Mouse (Mus musculus) MEL (cell line): ENCODE data around the gene 4921539E11Rik. TPM values are rescaled to one million over a fixed set of nuclear protein-coding genes. Genes with fewer than 3 reads are reported as not detected.

Source experiments
- DNase-seq: peaks from one replicate; pipeline ENCODE4 v3.0.0; 2011; ENCODE audit warnings: low read depth, low spot score
- H3K27ac ChIP-seq: 2 replicates; pipeline ENCODE4 v1.5.1; 2012; ENCODE audit warnings: low read depth, mild to moderate bottlenecking, control low read depth, low read length, moderate library complexity; ENCODE audit not compliant: control insufficient read depth
- H3K27me3 ChIP-seq, 2 experiments: fragments of 150-350 bp in 1 of 2; sonication (generic) in 1 of 2; 2 replicates each; pipeline ENCODE4 v1.6.1; 2012; ENCODE audit warnings: low read length in 2 of 2, mild to moderate bottlenecking in 2 of 2, improper control_type of control experiment in 1 of 2, moderate library complexity in 1 of 2; ENCODE audit not compliant: insufficient read depth in 2 of 2, control insufficient read depth in 1 of 2
- H3K36me3 ChIP-seq, 2 experiments: 2 replicates each; pipeline ENCODE4 v1.6.1; 2012 to 2014; ENCODE audit warnings: low read length in 2 of 2, improper control_type of control experiment in 1 of 2, inconsistent platforms in 1 of 2, mild to moderate bottlenecking in 1 of 2; ENCODE audit not compliant: insufficient read depth in 2 of 2, control insufficient read depth in 1 of 2
- H3K4me1 ChIP-seq, 2 experiments: fragments of 150-350 bp in 1 of 2; sonication (generic) in 1 of 2; 2 replicates each; pipeline ENCODE4 v1.6.1; 2012; ENCODE audit warnings: low read length in 2 of 2, improper control_type of control experiment in 1 of 2, mild to moderate bottlenecking in 1 of 2; ENCODE audit not compliant: insufficient read depth in 2 of 2, control insufficient read depth in 1 of 2
- H3K4me3 ChIP-seq, 2 experiments: fragments of 150-350 bp in 1 of 2; sonication (generic) in 1 of 2; 2 replicates each; pipeline ENCODE4 v1.5.1; 2012; ENCODE audit warnings: low read depth in 2 of 2, low read length in 2 of 2, mild to moderate bottlenecking in 2 of 2, moderate library complexity in 2 of 2, control low read depth in 1 of 2, improper control_type of control experiment in 1 of 2; ENCODE audit not compliant: control insufficient read depth in 1 of 2, insufficient read depth in 1 of 2
- H3K79me2 ChIP-seq: 2 replicates; pipeline ENCODE4 v1.6.1; 2012; ENCODE audit warnings: mild to moderate bottlenecking, low read length, moderate library complexity; ENCODE audit not compliant: control insufficient read depth, poor library complexity, insufficient read depth
- H3K9ac ChIP-seq: 2 replicates; pipeline ENCODE4 v1.6.1; 2012; ENCODE audit warnings: low read depth, mild to moderate bottlenecking, control low read depth, low read length, moderate library complexity; ENCODE audit not compliant: control insufficient read depth, poor library complexity, severe bottlenecking
- H3K9me3 ChIP-seq: fragments of 150-350 bp; sonication (generic); replicated peaks from 2 replicates; pipeline ENCODE4 v1.6.1; 2012; ENCODE audit warnings: mild to moderate bottlenecking, low read length, improper control_type of control experiment, moderate library complexity; ENCODE audit not compliant: insufficient read depth
- CHD2 ChIP-seq: IDR thresholded peaks from 2 replicates; pipeline ENCODE4 v1.6.1; 2011; ENCODE audit warnings: low read length, improper control_type of control experiment
- CTCF ChIP-seq, 3 experiments: IDR thresholded peaks in 2 of 3; conservative IDR thresholded peaks in 1 of 3; 2 replicates each; pipeline ENCODE4 v1.5.1; 2011 to 2012; ENCODE audit warnings: low read length in 3 of 3, low read depth in 2 of 3, mild to moderate bottlenecking in 2 of 3, improper control_type of control experiment in 1 of 3, inconsistent platforms in 1 of 3, mixed read lengths in 1 of 3, moderate library complexity in 1 of 3; ENCODE audit not compliant: control insufficient read depth in 1 of 3, insufficient read depth in 1 of 3, poor library complexity in 1 of 3, severe bottlenecking in 1 of 3
- E2F4 ChIP-seq: IDR thresholded peaks from 2 replicates; pipeline ENCODE4 v1.6.1; 2011; ENCODE audit warnings: low read depth, low read length, improper control_type of control experiment, borderline replicate concordance
- ELF1 ChIP-seq: IDR thresholded peaks from 2 replicates; pipeline ENCODE4 v1.6.1; 2014; ENCODE audit warnings: low read depth, mild to moderate bottlenecking, inconsistent platforms, low read length, improper control_type of control experiment, moderate library complexity
- EP300 ChIP-seq, 2 experiments: IDR thresholded peaks; 2 replicates each; pipeline ENCODE4 v1.6.1; 2011; ENCODE audit warnings: improper control_type of control experiment in 2 of 2, low read length in 2 of 2, low read depth in 1 of 2, mild to moderate bottlenecking in 1 of 2
- GABPA ChIP-seq: IDR thresholded peaks from 2 replicates; pipeline ENCODE4 v1.6.1; 2012; ENCODE audit warnings: low read depth, mild to moderate bottlenecking, inconsistent platforms, low read length, improper control_type of control experiment, moderate library complexity
- GATA1 ChIP-seq: IDR thresholded peaks from 2 replicates; pipeline ENCODE4 v1.6.1; 2011; ENCODE audit warnings: low read depth, low read length, improper control_type of control experiment
- HCFC1 ChIP-seq: IDR thresholded peaks from 2 replicates; pipeline ENCODE4 v1.6.1; 2012; ENCODE audit warnings: low read depth, mild to moderate bottlenecking, inconsistent platforms, low read length, improper control_type of control experiment, moderate library complexity
- MAFK ChIP-seq: IDR thresholded peaks from 2 replicates; pipeline ENCODE4 v1.6.1; 2011; ENCODE audit warnings: low read depth, mild to moderate bottlenecking, low read length, improper control_type of control experiment, borderline replicate concordance
- MAX ChIP-seq: IDR thresholded peaks from 2 replicates; pipeline ENCODE4 v1.6.1; 2011; ENCODE audit warnings: low read length, improper control_type of control experiment
- MAZ ChIP-seq: IDR thresholded peaks from 2 replicates; pipeline ENCODE4 v1.6.1; 2012; ENCODE audit warnings: low read depth, mild to moderate bottlenecking, inconsistent platforms, low read length, improper control_type of control experiment
- NELFE ChIP-seq: IDR thresholded peaks from 2 replicates; pipeline ENCODE4 v1.6.1; 2011; ENCODE audit warnings: low read depth, low read length, improper control_type of control experiment
- NRF1 ChIP-seq: IDR thresholded peaks from 2 replicates; pipeline ENCODE4 v1.6.1; 2014; ENCODE audit warnings: low read depth, mild to moderate bottlenecking, inconsistent platforms, low read length, improper control_type of control experiment, moderate library complexity; ENCODE audit not compliant: poor library complexity, insufficient read depth, severe bottlenecking
- POLR2AphosphoS5 ChIP-seq: IDR thresholded peaks from 2 replicates; pipeline ENCODE4 v1.6.1; 2012; ENCODE audit warnings: low read depth, borderline replicate concordance, mild to moderate bottlenecking, inconsistent platforms, low read length, moderate library complexity, mixed read lengths
- RAD21 ChIP-seq: IDR thresholded peaks from 2 replicates; pipeline ENCODE4 v1.6.1; 2011; ENCODE audit warnings: mild to moderate bottlenecking, low read depth, low read length, improper control_type of control experiment
- RCOR1 ChIP-seq: IDR thresholded peaks from 2 replicates; pipeline ENCODE4 v1.6.1; 2012; ENCODE audit warnings: low read depth, mild to moderate bottlenecking, inconsistent platforms, low read length, improper control_type of control experiment
- SMC3 ChIP-seq: IDR thresholded peaks from 2 replicates; pipeline ENCODE4 v1.6.1; 2011; ENCODE audit warnings: low read depth, low read length, improper control_type of control experiment
- TAL1 ChIP-seq: IDR thresholded peaks from 2 replicates; pipeline ENCODE4 v1.6.1; 2012; ENCODE audit warnings: mild to moderate bottlenecking, inconsistent platforms, low read length, moderate library complexity, mixed read lengths
- TBP ChIP-seq: IDR thresholded peaks from 2 replicates; pipeline ENCODE4 v1.8.0; 2011; ENCODE audit warnings: low read depth, low read length, improper control_type of control experiment
- TCF12 ChIP-seq: IDR thresholded peaks from 2 replicates; pipeline ENCODE4 v1.6.1; 2014; ENCODE audit warnings: low read depth, mild to moderate bottlenecking, inconsistent platforms, low read length, improper control_type of control experiment, moderate library complexity
- UBTF ChIP-seq: IDR thresholded peaks from 2 replicates; pipeline ENCODE4 v1.6.1; 2012; ENCODE audit warnings: low read depth, mild to moderate bottlenecking, inconsistent platforms, low read length, improper control_type of control experiment, moderate library complexity, borderline replicate concordance; ENCODE audit not compliant: insufficient read depth
- ZKSCAN1 ChIP-seq: IDR thresholded peaks from 2 replicates; pipeline ENCODE4 v1.6.1; 2012; ENCODE audit warnings: low read depth, mild to moderate bottlenecking, inconsistent platforms, low read length, improper control_type of control experiment, moderate library complexity
- ZMIZ1 ChIP-seq: IDR thresholded peaks from 2 replicates; pipeline ENCODE4 v1.6.1; 2012; ENCODE audit warnings: low read depth, mild to moderate bottlenecking, inconsistent platforms, low read length, improper control_type of control experiment, moderate library complexity
- polyA plus RNA-seq, 2 experiments: library from polyadenylated mRNA; stranded (reverse) in 1 of 2; unstranded in 1 of 2; fragments of >175 nt in 1 of 2; fragments of >200 nt in 1 of 2; gene quantifications; 2 replicates each; pipeline versions ENCODE4 v1.2.1 to v1.2.4; 2012; ENCODE audit warnings: low replicate concordance in 2 of 2, low read depth in 1 of 2; ENCODE audit not compliant: insufficient read length in 2 of 2, insufficient read depth in 1 of 2, missing spikeins in 1 of 2
- total RNA-seq: library from RNA; depleted of rRNA; stranded (reverse); fragments of 300-350 nt; gene quantifications from 2 replicates; pipeline ENCODE4 v1.2.3, GENCODE M21; 2012

The 4921539E11Rik gene
- total and polyA plus RNA-seq, 3 experiments = not detected

DNA sequence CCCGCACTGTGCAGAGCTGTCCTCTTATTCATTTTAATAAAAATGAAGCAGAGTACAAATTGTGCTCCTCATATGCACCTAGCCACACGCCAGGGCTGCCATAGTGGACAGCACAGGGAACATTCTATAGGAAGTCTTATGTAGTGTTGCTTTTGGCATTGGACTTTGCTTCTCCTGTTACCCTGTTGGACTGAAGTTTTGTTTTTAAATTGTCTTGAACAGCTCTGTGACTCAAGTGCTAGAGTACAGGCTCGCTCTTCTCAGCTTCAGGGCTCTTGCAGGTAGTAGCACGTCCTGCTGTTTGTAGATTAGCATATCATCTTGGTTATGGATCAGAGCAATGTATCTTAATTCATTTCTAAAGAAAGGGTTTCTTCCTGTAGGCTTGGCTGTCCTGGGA, 25.2 kb upstream of the 4921539E11Rik start:
- Histone ChIP-seq H3K36me3 (peaks cover 0 to 6% of the 10 kb centered on the region in 2 experiments; a peak in 1 of 4 replicates), H3K79me2 (no peaks in the 10 kb centered on the region; the same call in 1 of the 2 replicates)
- DNase-seq = no peak

DNA sequence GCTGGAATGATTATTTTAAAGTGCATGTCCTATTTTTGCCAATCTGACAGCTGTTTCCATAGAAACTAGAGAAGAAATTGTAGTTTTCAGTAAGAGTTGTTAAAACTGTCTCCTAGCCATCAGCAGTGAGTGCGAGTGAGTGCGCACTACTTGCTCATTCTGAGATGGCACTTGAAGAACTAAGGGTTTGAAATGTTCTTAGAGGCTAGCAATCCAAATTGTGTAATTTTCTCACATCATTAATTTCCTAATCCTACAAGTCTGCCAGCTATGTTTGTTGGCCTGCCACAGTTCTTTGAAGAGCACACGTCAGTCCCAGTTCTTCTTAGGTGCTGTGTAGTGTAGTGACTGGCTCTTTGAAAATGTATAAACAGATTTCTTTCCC, 23.9 kb upstream of the 4921539E11Rik start:
- Histone ChIP-seq H3K27me3 (no peaks in the 10 kb centered on the region), H3K79me2 (no peaks in the 10 kb centered on the region; the same call in 1 of the 2 replicates), H3K4me3 (peak overlapping the region; percentile 66 to 89), H3K27ac (no peak overlapping the region), H3K4me1 (peaks cover 0 to 10% of the 10 kb centered on the region in 2 experiments; a peak in 2 of 4 replicates), H3K9me3 (no peaks in the 10 kb centered on the region), H3K9ac (peak overlapping the region; percentile 72), H3K36me3 (peaks cover 0 to 6% of the 10 kb centered on the region in 2 experiments; a peak in 1 of 4 replicates)
- TF ChIP-seq EP300 (IDR thresholded peaks at IDR 0.05; ENCODE audit: low read depth in 1 of 2, low read length in 2 of 2) (no peak), POLR2AphosphoS5 (no peak), TBP (no peak), RCOR1 (no peak), HCFC1 (no peak), GABPA (no peak), ELF1 (no peak), E2F4 (no peak), NELFE (no peak), MAX (no peak), RAD21 (no peak), CTCF (IDR thresholded peaks at IDR 0.05 in 2 of 3, conservative IDR thresholded peaks at IDR 0.05 in 1 of 3; ENCODE audit: control insufficient read depth in 1 of 3, insufficient read depth in 1 of 3, low read depth in 2 of 3, low read length in 3 of 3, poor library complexity in 1 of 3, severe bottlenecking in 1 of 3) (no peak), ZKSCAN1 (no peak), UBTF (no peak), MAZ (no peak), MAFK (no peak), CHD2 (no peak), SMC3 (no peak)
- no peak for DNase-seq

More for the DNA sequence above, 25.2 kb upstream of the 4921539E11Rik start:
- no peaks in the 10 kb centered on the region for H3K27me3 ChIP-seq
- no peaks in the 10 kb centered on the region for H3K9me3 ChIP-seq
- H3K4me1 ChIP-seq = peaks cover 0 to 10% of the 10 kb centered on the region in 2 experiments; a peak in 2 of 4 replicates
- no peak overlapping the region for H3K27ac ChIP-seq
- TF ChIP-seq CTCF (IDR thresholded peaks at IDR 0.05 in 2 of 3, conservative IDR thresholded peaks at IDR 0.05 in 1 of 3; ENCODE audit: control insufficient read depth in 1 of 3, insufficient read depth in 1 of 3, low read depth in 2 of 3, low read length in 3 of 3, poor library complexity in 1 of 3, severe bottlenecking in 1 of 3) (no peak), ZMIZ1 (no peak), TCF12 (no peak), GATA1 (no peak), TAL1 (no peak), RCOR1 (no peak), ZKSCAN1 (no peak), NRF1 (no peak)
- H3K4me3 ChIP-seq = no peak overlapping the region
- H3K9ac ChIP-seq = no peak overlapping the region
